In genomic region chr2:168016951-168017391, GRCm38 (mm10) we compare ENCODE assay signal across 8 mouse cellular contexts. TPM values are rescaled to one million over a fixed set of nuclear protein-coding genes. Genes with fewer than 3 reads are reported as not detected.
DNase-seq lines count a peak whose midpoint lies in the region; ATAC-seq and TF ChIP-seq lines count a peak whose summit lies in the region.

No protein-coding gene starts in this region.

- DNase-seq in ovary, postnatal 10 days (ENCODE audit: low spot score), result peak; percentile 56
- no peak for DNase-seq in ovary, adult 18-20 months (ENCODE audit: low spot score)
- DNase-seq in c-Kit-positive CD71-negative TER-119-negative erythroid progenitor cells, embryonic 14.5 days (ENCODE audit: low read depth), result peak; percentile 54
- DNase-seq in gastrocnemius, adult 2 months, result peak; percentile 81
- peak; percentile 82 for DNase-seq in kidney, adult 2 months
- peak; percentile 38 for DNase-seq in retina, adult 2 months (ENCODE audit: low read depth, low spot score)
- peak; percentile 50 to 66 for DNase-seq in thymus, postnatal 36 days

- H3K4me3 ChIP-seq in gastrocnemius, adult 2 months, result no peak overlapping the region
- no peak overlapping the region for H3K4me3 ChIP-seq in kidney, adult 2 months (ENCODE audit: insufficient read depth, low read depth, low read length)
- no peak overlapping the region for H3K4me3 ChIP-seq in limb, embryonic 15.5 days

- intact Hi-C loops in gastrocnemius, adult 2 months (cut with DNase I), result loop anchor here (10.0 kb wide), 1 partner anchor 332 kb away; the partner anchor contains the start of genes Cebpb and Tmem189

- H3K9ac ChIP-seq in limb, embryonic 15.5 days, result no peak overlapping the region

- H3K36me3 ChIP-seq in kidney, adult 2 months (ENCODE audit: control insufficient read depth, insufficient read depth, low read length), result no peaks in the 10 kb centered on the region
- H3K36me3 ChIP-seq in limb, embryonic 15.5 days, result no peaks in the 10 kb centered on the region

- H3K27me3 ChIP-seq in kidney, adult 2 months (replicated peaks; ENCODE audit: control insufficient read depth, insufficient read depth, low read length), result no peaks in the 10 kb centered on the region
- H3K27me3 ChIP-seq in limb, embryonic 15.5 days, result no peaks in the 10 kb centered on the region

- H3K4me2 ChIP-seq in limb, embryonic 15.5 days, result no peak overlapping the region

- ATAC-seq in limb, embryonic 15.5 days (ENCODE audit: insufficient number of reproducible peaks, low FRiP score, low TSS enrichment, low read depth), result no peak

- WGBS in kidney, adult 2 months, result 18% methylated on average over 5 of the region's 5 CpGs
- 32% methylated on average over 5 of the region's 5 CpGs for WGBS in limb, embryonic 15.5 days

- no peak for TF ChIP-seq POLR2A in kidney, adult 2 months (IDR thresholded peaks at IDR 0.05; ENCODE audit: low read depth, low read length)

- peak; percentile 87 for TF ChIP-seq CTCF in gastrocnemius, adult 2 months (IDR thresholded peaks at IDR 0.05)
- peak; percentile 82 for TF ChIP-seq CTCF in kidney, adult 2 months (conservative IDR thresholded peaks at IDR 0.05; ENCODE audit: insufficient read depth, insufficient read length, low read depth, low read length)

- H3K9me3 ChIP-seq in limb, embryonic 15.5 days, result no peaks in the 10 kb centered on the region

- no peaks in the 10 kb centered on the region for H3K4me1 ChIP-seq in kidney, adult 2 months (ENCODE audit: control insufficient read depth, insufficient read depth, low read length)
- peaks cover 27% of the 10 kb centered on the region for H3K4me1 ChIP-seq in limb, embryonic 15.5 days

- H3K27ac ChIP-seq in gastrocnemius, adult 2 months, result no peak overlapping the region
- H3K27ac ChIP-seq in kidney, adult 2 months (ENCODE audit: insufficient read depth, low read depth, low read length), result no peak overlapping the region; the same call in 1 of the 2 replicates
- H3K27ac ChIP-seq in limb, embryonic 15.5 days, result peak overlapping the region; percentile 17; the same call in 1 of the 2 replicates

RNA-seq across cellular contexts. Expression of gene Ripor3, which starts 6.6 kb away (rescaled TPM):
- total RNA-seq in gastrocnemius, adult 2 months (2021), result under 1 TPM; 0.20 to 0.33 TPM
- polyA plus RNA-seq in kidney, adult 2 months (2012; rRNA removed), result 12.3 and 13.0 TPM in 2 replicates
- polyA plus RNA-seq in limb, embryonic 15.5 days (2015; fragmentation: Nextera tagmentation; extraction: Ambion mirVana), result 7.9 and 9.2 TPM in 2 replicates
